Mouse (Mus musculus): ENCODE data around the gene Rbl1. TPM values are rescaled to one million over a fixed set of nuclear protein-coding genes. Genes with fewer than 3 reads are reported as not detected.

The Rbl1 gene
- total and polyA plus RNA-seq, 3 experiments, result 17.8 to 18.1 TPM; not detected in 1

- no peaks in the 10 kb centered on the region for H3K27me3 ChIP-seq (ENCODE audit: control insufficient read depth in 1 of 2, insufficient read depth in 2 of 2, low read length in 2 of 2)
- H3K4me3 ChIP-seq (ENCODE audit: control insufficient read depth in 1 of 2, insufficient read depth in 1 of 2, low read depth in 2 of 2, low read length in 2 of 2), result peak overlapping the region; percentile 69 to 73
- peak overlapping the region; percentile 68 for H3K9ac ChIP-seq (ENCODE audit: control insufficient read depth, low read depth, low read length, poor library complexity, severe bottlenecking)
- peaks cover 21 to 44% of the 10 kb centered on the region in 2 experiments for H3K4me1 ChIP-seq (ENCODE audit: control insufficient read depth in 1 of 2, insufficient read depth in 2 of 2, low read length in 2 of 2)
- peak overlapping the region; percentile 54 for H3K27ac ChIP-seq (ENCODE audit: control insufficient read depth, low read depth, low read length)
- H3K79me2 ChIP-seq (ENCODE audit: control insufficient read depth, insufficient read depth, low read length, poor library complexity), result peaks cover 17% of the 10 kb centered on the region
- H3K9me3 ChIP-seq (replicated peaks; ENCODE audit: insufficient read depth, low read length), result no peaks in the 10 kb centered on the region
- 0 out of 2 replicates have a peak, but pooled peaks have one; percentile 9 for TF ChIP-seq MXI1 (IDR thresholded peaks at IDR 0.05; ENCODE audit: low read depth, low read length)
- TF ChIP-seq GATA1 (IDR thresholded peaks at IDR 0.05; ENCODE audit: low read depth, low read length), result no peak
- no peak for DNase-seq (ENCODE audit: low read depth, low spot score)
- H3K36me3 ChIP-seq (ENCODE audit: control insufficient read depth in 1 of 2, insufficient read depth in 2 of 2, low read length in 2 of 2), result peaks cover 0 to 47% of the 10 kb centered on the region in 2 experiments; a peak in 2 of 4 replicates
Observed at GRCm38 (mm10) chr2:157134479-157134931, 69.8 kb downstream of the Rbl1 start.

DNA sequence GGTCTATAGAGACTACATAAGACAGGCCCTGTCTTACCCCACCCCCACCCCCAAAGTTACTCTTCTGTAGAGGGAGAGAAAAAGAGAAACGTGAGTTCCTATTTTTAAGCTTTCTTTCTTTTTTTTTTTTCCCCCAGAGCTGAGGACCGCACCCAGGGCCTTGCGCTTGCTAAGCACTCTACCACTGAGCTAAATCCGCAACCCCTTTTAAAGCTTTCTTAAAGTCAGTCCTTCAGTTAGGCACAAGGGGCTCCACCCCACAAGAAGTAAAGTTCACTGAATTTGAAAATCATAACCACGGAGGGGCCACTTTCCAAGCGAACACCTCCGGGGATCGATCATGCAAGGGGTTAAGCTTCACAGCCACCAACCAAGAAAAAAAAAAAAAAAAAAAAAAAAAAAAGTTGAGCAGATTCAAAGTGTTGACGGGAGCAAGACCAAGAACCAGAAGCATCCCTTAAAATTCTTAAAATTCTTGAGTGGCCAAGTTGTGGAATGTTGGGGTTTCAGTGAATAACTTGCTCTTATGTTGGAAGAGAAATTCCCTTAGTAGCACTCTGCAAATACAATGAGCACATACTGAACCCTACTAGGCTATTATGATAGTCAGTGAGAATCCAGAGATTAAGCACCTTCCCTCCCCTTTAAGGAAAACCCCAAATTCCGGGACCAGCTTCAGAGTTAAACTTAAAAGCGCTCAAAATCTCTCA, 70.4 kb downstream of the Rbl1 start:
- peaks cover 17% of the 10 kb centered on the region for H3K79me2 ChIP-seq (ENCODE audit: control insufficient read depth, insufficient read depth, low read length, poor library complexity)
- no peaks in the 10 kb centered on the region for H3K9me3 ChIP-seq (replicated peaks; ENCODE audit: insufficient read depth, low read length)
- H3K9ac ChIP-seq (ENCODE audit: control insufficient read depth, low read depth, low read length, poor library complexity, severe bottlenecking), result peak overlapping the region; percentile 68
- peak; percentile 69 for DNase-seq (ENCODE audit: low read depth, low spot score)
- peak overlapping the region; percentile 69 to 73 for H3K4me3 ChIP-seq (ENCODE audit: control insufficient read depth in 1 of 2, insufficient read depth in 1 of 2, low read depth in 2 of 2, low read length in 2 of 2)
- TF ChIP-seq NRF1 (IDR thresholded peaks at IDR 0.05; ENCODE audit: insufficient read depth, low read depth, low read length, poor library complexity, severe bottlenecking), result peak; percentile 37; the same call in 1 of the 2 replicates
- TF ChIP-seq HCFC1 (IDR thresholded peaks at IDR 0.05; ENCODE audit: low read depth, low read length), result 0 out of 2 replicates have a peak, but pooled peaks have one; percentile 14
- peak; percentile 63 for TF ChIP-seq ETS1 (IDR thresholded peaks at IDR 0.05; ENCODE audit: low read depth, low read length)
- peak; percentile 37; the same call in 1 of the 2 replicates for TF ChIP-seq SIN3A (IDR thresholded peaks at IDR 0.05; ENCODE audit: low read length)
- TF ChIP-seq ZNF384 (IDR thresholded peaks at IDR 0.05; ENCODE audit: low read depth, low read length), result peak; percentile 92
- TF ChIP-seq CHD1 (IDR thresholded peaks at IDR 0.05; ENCODE audit: low read depth, low read length), result no peak
- TF ChIP-seq BHLHE40 (IDR thresholded peaks at IDR 0.05; ENCODE audit: borderline replicate concordance, low read depth, low read length), result peak; percentile 89
- no peak for TF ChIP-seq RCOR1 (IDR thresholded peaks at IDR 0.05; ENCODE audit: low read depth, low read length)
- no peak for TF ChIP-seq GATA1 (IDR thresholded peaks at IDR 0.05; ENCODE audit: low read depth, low read length)
- peak; percentile 8; the same call in 1 of the 2 replicates for TF ChIP-seq MXI1 (IDR thresholded peaks at IDR 0.05; ENCODE audit: low read depth, low read length)
- H3K27ac ChIP-seq (ENCODE audit: control insufficient read depth, low read depth, low read length), result peak overlapping the region; percentile 54
- peaks cover 0 to 42% of the 10 kb centered on the region in 2 experiments; a peak in 2 of 4 replicates for H3K36me3 ChIP-seq (ENCODE audit: control insufficient read depth in 1 of 2, insufficient read depth in 2 of 2, low read length in 2 of 2)
- no peaks in the 10 kb centered on the region for H3K27me3 ChIP-seq (ENCODE audit: control insufficient read depth in 1 of 2, insufficient read depth in 2 of 2, low read length in 2 of 2)
- H3K4me1 ChIP-seq (ENCODE audit: control insufficient read depth in 1 of 2, insufficient read depth in 2 of 2, low read length in 2 of 2), result peaks cover 21 to 40% of the 10 kb centered on the region in 2 experiments

All from MEL (cell line).